Mouse (Mus musculus) mouse embryonic stem cell (cell line): ENCODE results near the gene Hexa.

ENCODE experiments used
- in situ Hi-C, 2 experiments: fragments of 300-500 bp; cut with MboI; formaldehyde crosslinking; loops; 1 replicate in 1 of 2; 3 replicates in 1 of 2; pipeline ENCODE4 v1.14.3; 2019 to 2020; ENCODE audit warnings: low sequenced_read_pairs in 2 of 2, low pct_unique_long_range_greater_than_20kb in 1 of 2, mixed read lengths in 1 of 2; ENCODE audit not compliant: unreplicated experiment in 1 of 2

The Hexa gene

DNA sequence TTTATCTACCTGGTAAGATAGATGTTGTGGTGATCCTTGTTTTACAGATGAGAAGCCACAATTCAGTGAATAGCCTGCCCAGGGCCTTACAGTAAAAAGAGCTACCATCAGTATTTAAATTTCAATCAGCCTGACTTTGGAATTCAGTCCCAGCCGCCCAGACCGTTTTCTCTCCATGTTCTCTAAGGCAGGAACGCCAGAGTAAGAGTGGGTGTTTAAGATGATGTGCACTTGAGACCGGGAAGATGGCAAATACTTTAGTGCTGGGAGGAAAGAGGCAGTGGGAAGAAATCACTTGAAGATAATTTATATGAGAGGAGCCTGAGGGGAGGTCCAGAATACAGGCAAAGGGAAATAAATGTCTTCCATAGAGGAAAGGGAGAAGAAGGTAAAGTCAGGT lies 10.7 kb downstream of the Hexa start:
- in situ Hi-C loops = no loop called here

DNA sequence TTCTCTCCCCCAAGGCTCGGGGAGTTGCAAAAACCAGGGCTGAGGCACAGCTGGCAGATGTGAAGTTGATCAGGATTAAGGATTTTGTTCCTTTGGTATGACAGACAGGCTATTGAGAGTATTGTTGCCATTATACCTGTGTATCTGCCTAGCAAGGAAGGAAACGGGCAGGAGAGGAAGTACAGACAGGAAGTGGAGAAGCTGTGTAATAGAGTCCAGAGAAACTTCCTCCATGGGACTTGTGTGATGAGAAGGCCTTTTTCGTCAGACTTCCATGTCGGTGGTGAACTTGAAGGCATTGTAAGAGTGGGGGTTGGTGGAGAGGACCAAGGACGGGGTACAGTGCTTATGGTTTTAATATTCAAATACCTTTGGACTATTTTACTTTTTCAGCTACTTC lies 11.7 kb downstream of the Hexa start:
- in situ Hi-C loops = no loop called here

DNA sequence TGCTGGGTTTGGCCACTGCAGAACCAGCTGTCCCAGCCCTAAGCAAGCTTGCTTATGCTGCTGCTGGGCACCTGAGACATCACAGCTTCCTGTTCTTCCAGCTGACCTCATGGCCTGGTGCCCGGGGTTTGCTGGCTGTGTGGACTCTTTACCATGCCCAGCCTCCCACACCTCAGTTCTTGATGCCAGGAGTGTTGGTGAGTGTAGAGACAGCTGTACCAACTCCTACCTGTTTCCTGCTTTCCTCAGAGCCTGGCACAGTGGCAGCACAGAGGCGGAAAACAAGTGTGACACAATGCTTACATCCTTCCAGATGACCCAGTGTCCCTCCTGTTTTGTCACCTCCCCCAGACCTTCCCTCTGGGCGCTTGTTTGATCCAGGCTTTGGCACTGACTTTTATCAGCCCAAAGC lies 12.3 kb downstream of the Hexa start:
- in situ Hi-C loops = no loop called here

DNA sequence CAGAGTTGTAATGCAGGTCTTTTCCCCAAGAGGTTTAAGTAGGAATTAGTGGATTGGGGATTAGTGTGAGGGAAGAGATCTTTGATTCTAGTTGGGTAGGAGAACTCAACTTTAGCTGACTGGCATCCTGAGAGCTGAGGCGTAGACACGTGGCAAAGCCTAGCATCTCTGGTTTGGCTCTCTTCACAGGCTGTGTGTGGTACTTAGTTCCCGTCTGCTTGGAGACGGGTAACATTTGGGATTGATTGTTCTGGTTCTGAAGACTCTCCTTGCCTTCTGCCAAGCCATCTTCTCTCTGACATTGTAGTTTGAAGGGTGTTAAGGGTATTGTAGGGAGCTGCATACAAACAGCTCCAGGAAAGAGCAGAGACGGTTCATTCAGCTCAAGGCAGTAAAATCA lies 13.3 kb downstream of the Hexa start:
- in situ Hi-C loops = no loop called here

DNA sequence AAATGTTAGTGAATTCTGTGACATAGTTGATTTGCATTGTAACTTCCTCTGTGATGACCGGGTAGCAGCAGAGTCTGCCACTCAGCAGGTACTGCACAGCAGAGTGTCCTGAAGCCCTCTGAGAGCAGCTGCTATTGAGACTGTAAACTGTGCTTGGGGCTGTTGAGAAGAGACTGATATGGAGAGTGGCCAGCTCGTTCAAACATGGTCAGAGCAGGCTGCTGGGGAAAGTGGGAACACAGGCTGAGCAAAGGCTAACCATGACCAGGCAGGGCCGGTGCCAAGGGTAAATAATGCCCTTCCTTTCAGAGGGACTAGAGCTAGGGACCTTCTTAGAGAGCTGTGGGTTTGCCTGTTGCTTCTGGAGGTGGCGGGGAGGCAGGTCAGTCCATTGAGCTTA lies 14.4 kb downstream of the Hexa start:
- in situ Hi-C loops = no loop called here

DNA sequence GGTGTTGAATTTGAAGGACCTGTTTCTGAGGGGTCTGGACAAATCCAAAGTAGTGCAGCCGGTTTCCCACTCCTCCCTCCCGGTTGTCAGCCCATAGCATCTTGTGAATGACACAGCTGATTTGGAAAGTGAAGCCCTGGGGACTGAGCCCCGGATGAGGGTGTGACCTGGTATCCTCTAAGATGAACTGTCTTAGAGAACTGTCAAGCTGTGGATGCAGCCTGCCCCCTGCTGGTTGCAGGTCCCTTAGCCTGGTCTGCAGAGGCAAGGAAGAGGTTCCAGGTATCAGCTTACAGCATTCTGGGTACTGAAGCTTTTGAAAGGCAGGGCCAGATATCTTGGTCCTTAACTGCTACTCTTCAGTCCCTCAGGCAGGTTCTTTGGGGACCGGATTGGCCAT lies 26.3 kb downstream of the Hexa start:
- in situ Hi-C loops = no loop called here

DNA sequence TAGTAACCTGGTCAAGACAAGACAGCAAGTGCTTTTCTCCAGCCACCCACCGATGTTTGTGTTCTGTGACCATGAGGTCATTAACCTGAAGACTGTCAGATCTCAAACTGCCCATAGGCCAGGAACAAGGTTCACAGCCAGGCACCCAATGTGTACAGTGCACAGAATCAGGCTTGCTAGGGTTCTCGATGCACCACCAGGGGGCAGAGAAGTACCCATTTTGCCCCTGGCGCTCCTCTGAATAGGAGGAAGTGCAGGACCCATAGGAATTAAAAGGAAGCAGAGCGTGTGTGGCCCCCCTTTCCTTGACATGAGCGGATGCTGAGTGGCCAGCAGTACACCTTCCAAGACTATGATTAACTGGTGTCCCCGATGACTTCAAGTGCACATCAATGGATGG lies 27.8 kb downstream of the Hexa start:
- in situ Hi-C loops = no loop called here

DNA sequence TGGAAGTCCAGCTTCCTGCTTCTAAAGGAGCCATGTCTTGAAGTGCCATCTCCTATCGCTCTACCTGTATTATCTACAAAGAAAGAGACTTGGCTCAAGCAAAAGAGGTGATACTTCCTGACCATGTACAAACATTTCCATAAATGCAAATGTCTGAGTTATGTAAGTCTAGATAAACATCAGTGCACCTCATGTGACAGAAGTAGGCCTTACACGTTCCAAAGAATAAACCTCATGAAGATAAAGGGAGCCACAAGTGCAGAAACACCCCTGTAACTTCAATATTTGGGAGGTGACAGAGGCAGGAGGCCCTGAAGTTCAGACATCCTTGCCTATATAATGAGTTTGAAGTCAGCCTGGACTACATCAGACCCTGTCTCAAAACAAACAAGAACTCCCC lies 32.5 kb downstream of the Hexa start:
- in situ Hi-C loops = no loop called here

DNA sequence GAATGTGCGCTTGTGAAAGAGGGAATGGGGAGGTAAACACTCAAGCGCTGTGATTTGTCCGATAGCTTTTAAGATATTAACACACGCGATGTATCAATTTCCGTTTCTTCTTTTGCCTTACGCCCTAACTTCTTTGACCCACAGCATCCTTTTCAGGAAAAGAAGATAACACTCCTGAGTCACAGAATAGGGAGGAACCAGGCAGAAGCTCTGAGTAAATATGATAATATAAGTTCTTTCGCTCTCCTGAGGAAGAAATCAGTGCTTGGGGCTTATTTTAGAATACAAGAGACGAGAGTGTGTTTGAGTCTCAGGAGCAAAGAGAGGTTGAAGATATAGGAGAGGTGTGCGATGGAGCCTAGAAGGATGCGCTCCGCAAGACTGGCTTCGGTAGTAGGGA lies 38.1 kb downstream of the Hexa start:
- in situ Hi-C loops = no loop called here

DNA sequence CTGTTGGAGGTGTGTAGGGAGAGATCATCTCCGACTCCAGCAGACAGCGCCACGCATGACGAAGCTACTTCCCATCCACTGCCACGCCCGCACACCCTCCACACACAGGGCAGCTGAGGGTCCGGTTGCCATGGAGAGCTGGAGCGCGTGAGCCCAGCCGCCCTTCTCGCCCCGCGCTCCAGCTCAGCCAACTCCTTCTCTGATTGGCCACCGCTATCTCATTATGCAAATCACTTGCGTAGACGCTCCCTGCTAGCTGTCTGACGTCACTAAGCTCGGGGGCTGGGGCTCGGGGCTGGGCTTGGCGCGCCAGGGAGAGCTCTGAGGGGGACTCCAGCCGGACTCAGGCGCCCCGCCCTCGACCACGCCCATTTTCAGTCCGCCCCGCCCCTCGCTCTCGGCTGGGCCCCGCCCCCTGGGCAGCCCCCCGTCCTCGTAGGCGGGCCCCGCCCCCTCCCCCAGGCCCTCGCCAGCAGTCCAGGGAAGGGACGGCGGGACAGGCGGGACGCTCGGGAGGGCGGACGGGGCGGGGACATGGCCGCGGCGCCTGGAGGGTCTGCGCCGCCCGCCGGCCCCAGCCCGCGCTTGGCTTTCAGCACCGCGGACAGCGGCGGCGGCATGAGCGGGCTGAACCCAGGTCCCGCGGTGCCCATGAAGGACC lies 38.6 kb downstream of the Hexa start, which contains the start of gene Celf6:
Celf6 (plus strand) TSS at position 74 of the 661 bp plus-strand sequence.
- in situ Hi-C loops = no loop called here

DNA sequence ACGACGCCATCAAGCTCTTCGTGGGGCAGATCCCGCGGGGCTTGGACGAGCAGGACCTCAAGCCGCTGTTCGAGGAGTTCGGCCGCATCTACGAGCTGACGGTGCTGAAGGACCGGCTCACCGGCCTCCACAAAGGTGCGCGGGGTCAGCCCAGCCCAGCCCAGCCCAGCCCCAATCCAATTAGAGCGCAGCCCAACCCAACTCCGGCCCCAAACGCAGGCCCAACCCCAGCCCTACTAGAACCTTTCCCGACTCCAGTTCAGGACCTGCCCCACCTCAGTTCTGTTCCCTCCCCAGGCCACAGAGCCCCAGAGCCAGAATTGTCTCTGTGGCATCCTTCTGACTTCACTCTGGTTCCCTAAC lies 39.1 kb downstream of the Hexa start:
- in situ Hi-C loops = no loop called here

DNA sequence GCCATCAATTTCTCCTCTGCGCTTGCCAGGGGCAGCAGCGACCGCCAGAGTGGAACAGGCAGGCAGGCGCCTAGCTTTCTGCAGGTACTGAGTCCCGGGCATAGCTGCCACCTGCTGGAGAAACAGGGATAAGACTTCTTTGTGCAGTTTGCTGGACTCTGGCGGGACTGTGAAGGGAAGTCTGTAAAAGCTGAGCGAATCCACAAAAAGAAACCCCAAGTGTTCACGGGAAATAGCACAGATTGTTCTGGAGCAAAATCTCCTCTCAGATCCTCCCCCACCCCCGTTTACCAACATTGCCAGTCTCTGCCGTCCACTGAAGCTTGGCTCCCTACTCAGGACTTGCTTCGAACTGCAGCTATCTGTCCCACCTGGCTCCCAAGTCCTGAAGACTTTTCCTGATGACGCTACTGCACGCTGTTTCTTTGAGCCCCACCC lies 45.5 kb downstream of the Hexa start:
- in situ Hi-C loops = loop anchor here in 1 of 2 experiments (10.0 kb wide), 1 partner anchor 240 kb away; no protein-coding TSS in a partner anchor

DNA sequence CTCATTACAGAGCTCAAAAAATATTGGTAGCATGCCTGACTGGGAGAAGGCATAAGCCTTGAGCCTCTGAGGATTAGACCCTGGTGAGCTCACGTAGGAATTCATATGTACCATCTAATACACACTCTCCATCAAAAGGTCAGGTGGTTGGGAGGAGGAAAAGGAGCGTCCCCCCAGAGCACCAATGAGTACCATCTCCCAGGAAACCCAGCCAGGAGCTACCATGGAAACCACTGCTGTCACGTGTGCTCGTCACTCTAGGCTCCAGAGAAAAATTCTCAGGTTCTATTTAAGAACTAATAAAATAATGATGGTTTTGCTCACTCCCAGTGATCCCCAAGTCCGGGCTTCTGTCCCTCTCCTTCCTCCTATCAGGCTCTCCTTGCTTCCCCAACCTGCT lies 48.9 kb downstream of the Hexa start:
- in situ Hi-C loops = loop anchor here in 1 of 2 experiments (10.0 kb wide), 1 partner anchor 243 kb away; no protein-coding TSS in a partner anchor

DNA sequence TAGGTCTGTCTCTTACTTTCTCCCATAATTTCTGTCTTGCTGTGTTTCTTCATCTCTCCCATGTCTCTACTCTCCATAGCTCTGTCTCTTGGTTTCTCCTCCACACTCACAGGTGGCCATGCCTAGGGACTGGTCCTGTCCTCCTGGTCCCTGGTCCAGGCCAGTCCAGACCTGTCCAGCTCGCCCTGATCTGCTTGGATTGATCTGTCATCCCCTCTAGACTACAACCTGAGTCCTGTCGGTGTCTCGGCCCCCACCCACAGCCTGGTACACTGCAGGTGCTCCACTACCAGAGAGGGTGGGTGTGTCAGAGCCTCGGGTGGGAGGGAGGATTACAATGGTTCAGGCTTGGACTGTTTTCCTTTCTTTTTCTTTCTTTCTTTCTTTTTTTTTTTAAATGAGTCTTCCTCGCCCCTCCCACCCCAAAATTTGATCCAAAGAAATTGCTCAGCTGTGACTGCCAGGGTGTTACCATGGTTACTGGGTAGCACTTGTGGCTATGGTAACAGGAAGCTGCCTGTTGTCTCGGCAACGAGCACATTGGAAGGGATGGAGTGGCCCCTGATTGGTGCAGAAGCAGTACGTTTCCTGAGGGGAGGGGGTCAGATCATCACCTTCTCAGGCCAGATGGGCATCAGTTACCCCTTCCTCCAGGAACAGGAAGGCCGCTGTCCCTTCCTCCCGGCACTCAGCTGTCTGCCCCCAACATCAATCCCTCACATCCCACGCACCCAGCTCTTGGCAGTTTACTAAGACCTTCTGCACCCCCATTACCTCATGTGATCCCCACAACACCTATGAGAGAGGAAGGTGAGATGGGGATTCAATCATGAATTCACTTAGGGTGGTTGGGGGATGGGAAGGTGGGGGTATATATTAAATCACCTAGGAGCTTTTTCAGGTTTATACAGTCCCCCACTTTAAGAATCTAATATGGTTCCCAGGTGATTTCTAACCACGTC lies 49.7 kb downstream of the Hexa start:
- in situ Hi-C loops = loop anchor here in 1 of 2 experiments (10.0 kb wide), 1 partner anchor 244 kb away; no protein-coding TSS in a partner anchor

DNA sequence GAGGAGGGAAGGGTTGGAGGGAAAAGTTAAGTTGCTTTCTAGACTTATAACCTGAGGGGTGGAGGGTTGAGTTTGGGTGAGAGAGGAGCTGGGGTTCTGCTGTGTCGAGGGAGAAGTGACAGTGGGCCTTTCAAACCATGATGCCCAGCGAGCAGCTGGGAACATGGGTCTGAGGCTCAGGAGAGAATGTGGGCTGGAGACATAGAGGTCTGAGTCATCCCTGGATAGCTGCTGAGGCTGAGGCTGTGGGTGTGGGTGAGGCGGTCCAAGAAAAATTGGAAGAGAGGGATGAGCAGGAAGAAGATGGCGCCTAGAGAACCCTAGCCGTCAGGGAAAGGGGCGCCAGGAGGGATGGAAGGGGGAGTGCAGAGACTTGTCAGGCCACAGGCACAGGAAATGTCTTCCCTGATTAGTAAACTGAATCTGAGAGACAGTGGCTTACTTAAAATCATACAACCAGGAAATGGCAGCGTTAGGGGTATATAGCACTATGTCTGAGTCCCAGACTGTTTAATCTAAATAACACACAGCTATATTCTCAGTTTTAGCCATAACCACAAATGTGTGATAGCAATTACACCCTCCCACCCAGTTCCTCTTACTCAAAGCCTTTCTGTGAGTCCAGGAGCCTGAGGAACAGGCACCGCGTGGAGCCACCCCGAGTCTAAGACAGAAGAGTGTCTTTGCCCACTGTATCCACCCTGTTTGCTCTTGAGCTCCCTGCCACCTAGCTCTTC lies 50.5 kb downstream of the Hexa start:
- in situ Hi-C loops = loop anchor here in 1 of 2 experiments (10.0 kb wide), 1 partner anchor 245 kb away; no protein-coding TSS in a partner anchor

DNA sequence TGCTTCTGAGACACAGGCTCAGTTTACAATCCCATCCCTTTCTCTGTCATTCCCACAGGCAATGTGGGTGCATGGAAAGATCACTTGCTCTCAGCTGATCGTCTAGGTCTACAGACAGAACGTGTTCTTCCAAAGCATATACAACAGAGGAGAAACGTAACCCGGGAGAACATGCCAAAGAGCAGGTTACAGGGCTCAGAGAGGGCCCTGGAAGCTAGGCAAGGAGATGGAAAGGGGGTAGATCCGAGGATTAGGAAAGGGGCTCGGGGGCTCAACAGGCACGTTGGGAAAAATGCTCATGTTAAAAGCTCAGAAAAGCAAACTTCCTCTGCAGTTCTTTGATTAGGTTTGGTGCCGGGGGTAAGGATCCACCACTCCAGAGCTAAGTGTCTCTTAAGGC lies 62.3 kb downstream of the Hexa start:
- in situ Hi-C loops = no loop called here

DNA sequence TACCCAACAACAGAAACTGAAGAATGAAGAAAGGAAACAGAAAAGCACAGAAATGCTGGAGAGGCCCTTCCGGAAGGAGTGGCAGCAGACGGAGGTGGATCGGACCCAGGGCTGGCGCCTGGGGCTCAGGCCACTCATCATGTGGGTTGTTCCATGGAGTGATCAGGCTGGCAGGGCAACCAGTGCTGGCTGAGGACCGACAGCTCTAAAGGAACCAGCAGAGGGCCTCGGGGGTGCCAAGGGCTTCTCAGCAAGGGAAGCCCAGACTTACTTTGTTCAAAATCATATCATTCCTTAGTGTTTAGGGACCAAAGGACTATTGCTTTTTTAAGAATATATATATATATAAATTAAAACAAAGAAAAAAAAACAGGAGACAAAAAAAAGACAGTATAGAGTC lies 66.6 kb downstream of the Hexa start:
- in situ Hi-C loops = no loop called here

DNA sequence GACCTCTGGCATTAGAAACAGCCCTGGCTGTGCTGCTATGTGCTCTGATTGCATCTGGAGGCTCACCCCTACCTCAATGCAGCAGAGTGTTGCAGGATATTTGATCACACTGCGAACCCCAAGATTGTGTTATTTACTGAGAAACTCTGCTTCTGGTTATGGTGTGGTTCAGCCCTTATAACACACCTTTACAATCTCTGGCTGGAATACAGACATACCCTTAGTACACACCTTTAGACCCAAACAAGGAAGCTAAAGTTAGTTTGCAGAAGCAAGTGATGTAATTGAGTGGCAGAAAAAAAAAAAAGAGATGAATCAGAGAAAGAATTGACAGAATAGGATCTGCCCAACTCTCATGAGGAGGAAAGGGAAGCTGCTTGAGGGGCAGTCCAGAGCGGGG lies 71.6 kb downstream of the Hexa start:
- in situ Hi-C loops = no loop called here
